Mouse (Mus musculus) cerebellum, adult 9-10 months (tissue): ENCODE measurements at regions not wholly inside any gene's neighbourhood (a gene's known extent, or its start where the extent isn't known, plus 50 kb on each side); places are given as distances from the start of the nearest gene placed in this dataset.
A peak's percentile ranks its signal among the peaks of the same experiment; 100 is the strongest.

Experiments
- DNase-seq: peaks from one replicate; pipeline ENCODE4 v3.0.0; 2022

GRCm38 (mm10) chr13:107238364-107239034 lies 216.6 kb upstream of the Kif2a start:
- no peak for DNase-seq

- DNase-seq, result no peak
These were observed 197.5 kb upstream of the Kif2a start for GRCm38 (mm10) chr13:107219456-107219855.

- peak; percentile 77 for DNase-seq
These were observed 196.4 kb upstream of the Kif2a start for GRCm38 (mm10) chr13:107218351-107218750.

- DNase-seq, result no peak
These were observed 195.9 kb upstream of the Kif2a start for GRCm38 (mm10) chr13:107217825-107218224.

GRCm38 (mm10) chr13:107213281-107213680 lies 191.4 kb upstream of the Kif2a start:
- no peak for DNase-seq

GRCm38 (mm10) chr13:107210676-107211075 lies 188.8 kb upstream of the Kif2a start:
- peak; percentile 45 for DNase-seq

GRCm38 (mm10) chr13:107207354-107208181 lies 185.6 kb upstream of the Kif2a start:
- DNase-seq, result peak; percentile 42

- DNase-seq, result no peak
These were observed 177.9 kb upstream of the Kif2a start for GRCm38 (mm10) chr13:107199875-107200274.

- DNase-seq, result no peak
These were observed 171.5 kb upstream of the Kif2a start for GRCm38 (mm10) chr13:107193426-107193825.

GRCm38 (mm10) chr13:107187258-107187878 lies 165.4 kb upstream of the Kif2a start:
- no peak for DNase-seq

- peak; percentile 43 for DNase-seq
These were observed 160.6 kb upstream of the Kif2a start for GRCm38 (mm10) chr13:107182544-107182943.

GRCm38 (mm10) chr13:107179551-107179950 lies 157.6 kb upstream of the Kif2a start:
- DNase-seq, result no peak

GRCm38 (mm10) chr13:107177595-107177994 lies 155.7 kb upstream of the Kif2a start:
- no peak for DNase-seq

- no peak for DNase-seq
These were observed 154.0 kb upstream of the Kif2a start for GRCm38 (mm10) chr13:107175891-107176290.

- peak; percentile 86 for DNase-seq
These were observed 146.7 kb upstream of the Kif2a start for GRCm38 (mm10) chr13:107168599-107169149.

- no peak for DNase-seq
These were observed 146.1 kb upstream of the Kif2a start for GRCm38 (mm10) chr13:107167856-107168598.

GRCm38 (mm10) chr13:107151548-107151947 lies 129.6 kb upstream of the Kif2a start:
- no peak for DNase-seq

- DNase-seq, result no peak
These were observed 119.3 kb upstream of the Kif2a start for GRCm38 (mm10) chr13:107141209-107141608.

GRCm38 (mm10) chr13:107134125-107134524 lies 112.2 kb upstream of the Kif2a start:
- DNase-seq, result no peak

- no peak for DNase-seq
These were observed 104.7 kb upstream of the Kif2a start for GRCm38 (mm10) chr13:107126636-107127035.

GRCm38 (mm10) chr13:107124130-107124668 lies 102.3 kb upstream of the Kif2a start:
- no peak for DNase-seq

GRCm38 (mm10) chr13:107113949-107114690 lies 92.2 kb upstream of the Kif2a start:
- DNase-seq, result peak; percentile 83
